Mouse (Mus musculus) liver, adult (tissue): ENCODE measurements around the gene Sprr1a.

Experiments used
- GATA4 ChIP-seq: IDR thresholded peaks from 2 replicates; pipeline ENCODE4 v1.6.1; 2014; ENCODE audit warnings: mild to moderate bottlenecking, low read length; ENCODE audit not compliant: insufficient replicate concordance

Gene Sprr1a

DNA sequence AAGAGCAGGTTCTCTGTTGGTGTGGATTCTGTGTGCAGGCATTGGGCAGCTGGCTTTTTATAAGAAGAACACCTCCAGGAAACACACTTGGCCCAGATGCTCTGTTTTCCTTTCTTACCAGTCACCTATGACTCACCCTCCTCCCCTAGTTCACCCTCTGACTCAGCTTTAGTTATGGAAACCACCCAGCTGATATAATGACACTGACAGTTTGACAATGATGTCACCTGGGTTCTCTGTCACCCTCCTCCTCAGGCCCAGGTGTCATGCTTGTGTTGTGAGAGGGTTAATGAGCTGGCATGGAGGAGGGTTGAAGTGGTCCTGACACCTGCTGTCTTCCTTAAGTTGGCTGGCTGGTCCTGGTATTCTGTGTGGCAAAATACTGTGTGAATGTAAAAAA lies at the start of gene Sprr1a:
Gene Sprr1a, minus strand, starts transcription at position 33 of the 400 bp plus-strand sequence.
- TF ChIP-seq GATA4 = no peak

DNA sequence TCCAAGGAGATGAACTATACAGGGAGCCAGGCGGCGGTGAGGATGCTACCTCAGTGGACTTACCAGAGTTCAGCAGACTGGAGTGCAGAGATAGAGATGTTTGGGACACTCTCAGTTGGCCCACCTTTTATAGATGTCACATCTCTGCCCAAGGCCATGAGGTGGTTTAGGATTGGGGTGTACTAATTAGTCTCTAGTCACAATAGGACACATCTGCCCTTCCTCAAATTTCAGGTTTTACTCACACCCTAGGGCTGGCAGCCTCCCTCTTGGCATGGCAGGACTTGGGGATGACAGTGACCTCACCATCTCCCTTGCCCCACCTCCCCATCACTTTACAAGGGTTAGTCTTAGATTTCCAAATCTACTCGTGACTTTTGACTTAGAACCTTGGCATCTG lies 48.7 kb upstream of the Sprr1a start, which contains the start of gene 2310046K23Rik:
Gene 2310046K23Rik, minus strand, starts transcription at position 101 of the 400 bp plus-strand sequence.
- no peak for TF ChIP-seq GATA4

DNA sequence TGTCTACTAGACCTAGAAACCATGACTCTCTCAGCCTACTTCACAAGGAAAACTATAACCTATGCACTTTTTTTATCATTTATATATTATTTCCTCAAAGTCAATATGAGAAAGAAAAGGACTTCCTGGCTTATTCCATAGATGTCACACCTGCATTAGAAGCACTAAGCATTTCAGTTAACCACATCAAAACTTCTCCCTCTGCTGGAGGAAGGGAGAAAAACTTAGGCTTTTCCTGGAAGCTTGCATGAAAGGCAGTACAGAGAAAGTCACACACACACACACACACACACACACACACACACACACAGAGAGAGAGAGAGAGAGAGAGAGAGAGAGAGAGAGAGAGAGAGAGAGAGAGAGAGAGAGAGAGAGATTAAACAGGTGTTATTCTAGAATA lies 26.6 kb upstream of the Sprr1a start:
- no peak for TF ChIP-seq GATA4

DNA sequence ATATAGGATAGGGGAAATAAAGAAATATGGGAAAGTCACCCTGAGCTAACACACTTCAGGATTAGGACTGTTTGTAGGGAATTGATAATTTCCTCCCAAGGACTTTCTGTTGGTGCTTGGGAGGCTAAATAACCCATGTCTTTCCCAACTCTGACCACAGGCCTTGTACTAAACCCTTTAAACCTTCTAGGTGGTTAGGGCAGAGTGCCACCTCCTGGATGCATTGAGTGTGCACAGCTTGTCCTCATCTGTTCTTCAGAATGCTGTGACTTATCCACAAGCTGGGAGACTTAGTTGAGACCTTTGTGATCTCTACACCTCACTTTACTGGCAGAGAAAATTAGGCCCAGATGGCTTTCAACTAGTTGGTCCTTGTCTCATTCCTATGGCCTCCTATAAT lies 25.1 kb upstream of the Sprr1a start:
- TF ChIP-seq GATA4 = no peak

DNA sequence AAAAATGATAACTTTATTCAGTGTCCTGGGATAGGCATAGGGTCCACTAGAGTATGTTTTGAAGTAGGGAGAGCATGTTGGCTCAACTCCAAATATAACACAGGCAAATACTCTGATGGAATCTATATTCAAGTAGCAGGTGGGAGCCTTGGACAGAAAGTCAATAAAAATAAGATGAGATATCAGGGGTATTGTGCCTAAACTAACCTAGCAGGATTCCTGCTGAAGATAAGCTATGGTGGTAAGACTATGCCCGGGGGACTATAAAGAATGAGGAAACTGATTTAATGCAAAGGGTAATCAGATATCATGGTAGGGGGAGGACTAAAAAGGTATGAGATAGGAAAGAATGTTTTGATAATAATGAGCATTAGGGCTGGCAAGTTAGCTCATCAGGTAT lies 22.5 kb upstream of the Sprr1a start:
- TF ChIP-seq GATA4 = no peak

DNA sequence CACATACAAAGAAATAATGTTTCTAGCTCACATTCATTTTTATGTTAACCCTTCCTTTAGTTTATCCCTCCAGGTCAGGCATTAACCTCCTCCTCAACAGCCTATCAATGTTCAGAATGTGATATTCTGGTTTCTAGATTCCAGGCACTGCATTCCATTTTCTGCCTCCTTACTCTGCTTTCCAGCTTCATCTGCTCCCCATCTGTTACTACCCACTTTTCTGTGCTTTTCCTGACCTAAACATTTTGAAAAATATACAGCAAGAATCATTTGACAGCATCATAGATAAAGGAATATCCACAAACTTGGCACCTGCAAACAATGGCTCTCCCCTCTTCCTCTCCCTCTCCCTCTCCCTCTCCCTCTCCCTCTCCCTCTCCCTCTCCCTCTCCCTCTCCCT lies 17.8 kb upstream of the Sprr1a start:
- TF ChIP-seq GATA4 = no peak

DNA sequence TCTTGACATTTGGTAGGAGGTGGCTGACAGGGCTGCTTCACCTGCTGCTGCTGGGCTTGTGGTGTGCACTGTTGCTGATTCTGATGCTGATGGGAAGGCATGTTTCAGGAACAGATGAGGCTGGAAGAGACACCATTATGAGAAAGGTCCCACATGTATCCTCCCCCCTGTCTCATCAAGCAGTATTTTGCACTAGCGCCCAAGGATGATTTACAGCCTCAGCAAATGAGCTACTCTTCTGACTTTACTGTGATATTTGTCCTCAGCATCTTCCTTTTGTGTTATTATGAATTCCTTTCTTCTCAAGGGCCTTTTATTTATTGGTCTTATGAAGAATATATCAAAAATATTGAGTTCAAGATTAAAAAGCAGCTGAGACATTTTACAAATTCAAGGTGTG lies 14.7 kb upstream of the Sprr1a start, which contains the start of gene Sprr4:
Gene Sprr4, minus strand, starts transcription at position 101 of the 400 bp plus-strand sequence.
- TF ChIP-seq GATA4 = no peak

DNA sequence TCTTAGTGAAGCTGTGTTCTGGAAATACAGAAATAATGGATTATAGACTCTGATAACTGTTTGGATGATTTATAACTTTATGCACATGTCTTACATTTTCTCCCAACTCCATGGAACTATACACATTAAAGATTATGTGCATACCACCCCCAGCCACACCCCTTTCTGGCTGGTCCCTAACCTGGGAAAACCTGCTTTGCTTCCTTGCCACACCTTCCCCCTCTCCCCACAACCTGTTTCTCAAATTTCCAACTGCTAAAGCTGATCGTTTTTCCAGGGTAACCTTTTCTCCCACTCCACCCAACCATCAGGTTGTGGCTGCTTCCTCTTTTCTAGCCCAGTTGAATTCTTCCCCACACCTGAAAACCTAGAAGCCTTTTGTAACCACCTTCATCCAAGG lies 612 bp upstream of the Sprr1a start:
- no peak for TF ChIP-seq GATA4

DNA sequence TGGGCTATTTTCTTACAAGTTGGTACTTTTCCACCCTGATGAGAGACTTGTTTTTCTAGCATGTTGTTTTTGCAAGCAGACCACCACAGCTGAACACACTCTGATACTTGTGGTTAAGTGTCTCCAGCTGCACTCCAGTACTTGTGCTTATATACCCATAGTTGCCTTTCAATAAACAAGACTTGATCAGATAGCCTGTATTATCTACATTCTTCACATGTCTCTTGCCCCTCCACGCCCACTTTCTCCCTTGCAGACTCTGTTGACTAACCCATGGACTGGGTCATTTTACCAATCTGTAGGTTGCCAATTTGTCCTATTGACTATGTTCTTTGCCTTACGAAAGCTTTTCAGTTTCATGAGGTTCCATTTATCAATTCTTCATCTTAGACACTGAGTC lies 15.6 kb downstream of the Sprr1a start:
- TF ChIP-seq GATA4 = no peak

DNA sequence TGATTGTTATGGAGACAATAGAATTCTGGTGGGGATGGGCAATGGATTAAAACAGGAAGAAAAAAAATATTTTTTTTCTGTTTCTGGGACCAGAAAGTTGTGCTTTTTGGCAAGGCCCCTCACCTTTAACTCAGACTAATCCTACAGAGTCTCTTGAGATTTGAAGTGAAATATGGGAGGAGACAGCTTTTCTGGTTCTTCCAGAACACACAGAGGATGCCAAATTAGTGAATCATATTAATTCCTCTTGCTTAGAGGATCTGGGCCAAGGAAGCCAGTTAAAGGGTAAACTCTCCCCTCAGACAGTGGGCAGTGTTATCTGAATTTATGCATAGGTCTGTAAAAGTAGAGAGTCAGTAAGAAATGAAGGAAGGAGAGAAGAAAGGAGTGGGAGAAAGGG lies 18.3 kb downstream of the Sprr1a start:
- TF ChIP-seq GATA4 = no peak

DNA sequence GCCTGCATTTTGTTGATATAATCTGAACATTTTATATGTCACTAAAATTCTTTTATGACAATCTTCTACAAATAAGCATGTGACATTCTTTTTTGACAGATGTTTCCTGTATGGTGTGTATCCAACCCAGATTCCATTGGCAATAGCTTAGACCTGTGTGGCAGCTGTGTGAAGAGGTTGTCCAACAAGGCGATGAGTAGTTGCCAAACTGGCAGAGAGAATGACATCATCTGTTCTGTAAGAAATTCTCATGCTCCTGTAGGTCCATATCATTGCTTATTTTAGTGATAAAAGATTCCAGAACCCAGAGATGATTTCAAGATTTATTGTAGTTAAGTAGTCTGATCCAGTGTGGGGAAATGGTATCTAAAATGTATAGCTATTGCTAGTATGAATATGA lies 19.1 kb downstream of the Sprr1a start:
- no peak for TF ChIP-seq GATA4

DNA sequence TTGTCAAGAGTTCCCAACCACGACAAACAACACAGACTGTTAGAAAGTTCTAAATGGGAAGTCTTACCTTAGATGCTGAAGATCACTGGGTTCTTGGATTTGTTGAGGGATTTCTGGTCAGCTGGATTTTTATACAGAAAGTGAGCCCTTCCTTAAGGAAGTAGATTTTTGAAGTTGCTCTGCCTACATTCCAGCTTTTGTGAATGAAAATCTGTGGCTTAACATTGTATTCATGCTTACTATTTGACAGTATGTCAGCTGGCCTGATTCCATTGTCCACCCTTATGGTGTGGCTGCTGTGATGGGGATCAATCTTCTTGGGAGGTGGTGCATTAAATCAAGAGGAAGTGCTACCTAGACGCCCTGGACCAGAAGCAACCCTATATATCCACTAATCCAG lies 27.1 kb downstream of the Sprr1a start, which contains the start of gene Sprr3:
Gene Sprr3, minus strand, starts transcription at position 101 of the 400 bp plus-strand sequence.
- no peak for TF ChIP-seq GATA4

DNA sequence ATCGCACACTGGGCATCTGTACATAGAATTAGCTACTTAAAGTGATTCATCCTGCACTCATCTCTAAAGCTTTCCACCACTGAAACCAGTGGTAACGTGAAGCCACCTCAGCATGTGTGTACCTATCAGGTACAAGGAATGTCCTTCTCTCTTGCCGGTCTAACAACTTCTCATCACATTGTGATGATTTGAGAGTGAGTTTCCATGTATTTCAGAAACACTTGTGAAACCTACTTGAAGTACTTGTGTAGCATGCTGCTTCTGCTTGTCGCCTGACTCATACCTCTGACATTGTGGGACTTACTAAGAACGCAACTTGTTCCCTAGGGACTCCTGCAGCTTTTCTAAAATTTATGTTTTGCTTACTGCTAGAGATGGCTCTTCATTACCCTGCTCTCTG lies 30.5 kb downstream of the Sprr1a start:
- no peak for TF ChIP-seq GATA4

DNA sequence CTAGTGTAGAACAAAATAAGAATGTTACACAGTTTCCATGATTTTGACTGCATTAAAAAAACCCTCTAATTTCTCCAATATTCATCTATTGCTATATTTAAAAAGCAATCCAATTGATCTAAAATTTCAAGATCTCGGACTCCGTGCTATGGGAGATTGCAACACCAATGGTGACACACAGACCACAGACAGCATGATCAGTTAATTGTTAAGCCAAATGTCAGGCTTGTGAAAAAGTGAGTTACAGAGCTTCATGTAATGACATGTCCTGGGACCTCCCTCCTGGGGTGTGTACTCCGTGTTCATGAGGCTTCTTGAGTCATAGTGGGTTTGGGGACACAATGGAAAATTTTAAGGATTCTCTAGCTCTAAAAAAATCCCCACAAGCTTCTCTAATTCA lies 45.5 kb downstream of the Sprr1a start:
- no peak for TF ChIP-seq GATA4

DNA sequence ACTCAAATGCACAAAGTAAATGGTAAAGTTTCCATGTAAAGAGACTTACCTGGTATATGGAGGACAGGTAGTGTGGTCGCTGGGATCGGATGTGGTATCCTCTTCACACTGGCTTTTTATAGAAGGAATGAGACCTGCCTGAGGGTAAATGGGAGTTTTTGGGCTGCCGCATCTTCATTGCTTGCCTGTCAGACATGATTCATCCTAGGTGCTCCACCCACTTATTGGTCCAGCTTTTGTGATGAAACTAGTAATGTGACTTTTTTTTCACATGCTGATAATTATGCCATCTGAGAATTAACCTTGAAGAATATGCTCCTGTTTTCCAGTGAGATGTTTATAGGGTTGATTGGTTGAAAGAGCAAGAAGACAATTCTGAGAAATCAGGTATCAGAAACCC lies 47.0 kb downstream of the Sprr1a start, which contains the start of gene Sprr1b:
Gene Sprr1b, minus strand, starts transcription at position 101 of the 400 bp plus-strand sequence.
- no peak for TF ChIP-seq GATA4
